Comparison of ENCODE assay signal across 8 mouse cellular contexts in genomic region chr3:68495096-68495735, GRCm38 (mm10).
A peak's percentile ranks its signal among the peaks of the same experiment; 100 is the strongest.
DNase-seq lines count a peak whose midpoint lies in the region; ATAC-seq lines count a peak whose summit lies in the region.

No protein-coding gene starts in this region.

- peaks cover 33% of the 10 kb centered on the region; the same call in 1 of the 2 replicates for H3K4me1 ChIP-seq in lung, embryonic 16.5 days (replicated peaks; ENCODE audit: control insufficient read depth, insufficient read depth, low read length)

- ATAC-seq in frontal cortex, adult (ENCODE audit: low TSS enrichment), result peak; percentile 56
- ATAC-seq in lung, embryonic 16.5 days (ENCODE audit: low read depth), result peak; percentile 18

- no peaks in the 10 kb centered on the region for H3K27me3 ChIP-seq in lung, embryonic 16.5 days (ENCODE audit: control insufficient read depth, insufficient read depth, low read depth, low read length)

- H3K9ac ChIP-seq in lung, embryonic 16.5 days (ENCODE audit: low read length), result peak overlapping the region; percentile 94

- no peaks in the 10 kb centered on the region; the same call in 1 of the 2 replicates for H3K36me3 ChIP-seq in lung, embryonic 16.5 days (ENCODE audit: control insufficient read depth, insufficient read depth, low read length)

- no peaks in the 10 kb centered on the region for H3K9me3 ChIP-seq in lung, embryonic 16.5 days (ENCODE audit: control insufficient read depth, low read length)

- 0% methylated on average over 38 of the region's 38 CpGs for WGBS in lung, embryonic 16.5 days

- peak overlapping the region; percentile 95 for H3K4me2 ChIP-seq in lung, embryonic 16.5 days (ENCODE audit: low read depth, low read length)

- peak overlapping the region; percentile 99 for H3K27ac ChIP-seq in lung, embryonic 16.5 days (ENCODE audit: low read length)

- DNase-seq in adrenal gland, adult (ENCODE audit: inconsistent age in 2 of 2, low spot score in 1 of 2), result peak; percentile 62 to 80
- peak; percentile 50 to 57 for DNase-seq in cerebellum, postnatal 14 days
- peak; percentile 71 for DNase-seq in heart, postnatal 4 days
- peak; percentile 65 for DNase-seq in layer of hippocampus, adult 9-11 months
- DNase-seq in right cerebral cortex, adult 2 months (ENCODE audit: low spot score in 2 of 2), result peak; percentile 58 to 64
- no peak for DNase-seq in MN1 (ENCODE audit: low spot score)

- H3K4me3 ChIP-seq in lung, embryonic 16.5 days (ENCODE audit: low read length), result peak overlapping the region; percentile 88
